Mouse (Mus musculus): ENCODE measurements at regions not wholly inside any gene's neighbourhood (a gene's known extent, or its start where the extent isn't known, plus 50 kb on each side); places are given as distances from the start of the nearest gene placed in this dataset.

DNA sequence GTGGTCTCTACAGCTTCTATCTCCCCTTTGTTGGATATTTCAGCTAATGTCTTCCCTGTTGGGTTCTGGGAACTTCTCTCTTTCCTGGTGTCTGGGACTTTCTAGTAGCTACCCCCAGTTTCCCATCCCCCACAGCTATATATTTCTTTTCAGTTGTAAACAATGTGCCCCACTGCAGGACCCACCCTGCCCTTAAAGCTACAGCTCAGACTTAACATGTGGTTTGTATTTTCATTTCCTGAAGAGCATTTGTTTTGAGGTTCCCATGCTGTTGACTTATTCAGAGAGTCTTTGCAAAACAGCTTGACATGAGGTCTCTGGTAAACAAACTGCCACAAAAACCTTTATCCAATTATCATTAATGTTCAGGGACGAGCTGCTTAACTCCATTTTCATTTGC, 136.9 kb downstream of the Ube2e3 start:
- TF ChIP-seq CTCF (IDR thresholded peaks at IDR 0.05; ENCODE audit: borderline replicate concordance, insufficient read depth, low read depth, low read length): no peak
- TF ChIP-seq POLR2A (IDR thresholded peaks at IDR 0.05; ENCODE audit: borderline replicate concordance, insufficient read depth, low read length): no peak
